Mouse (Mus musculus): ENCODE measurements around the gene Rab6b. TPM values are rescaled to one million over a fixed set of nuclear protein-coding genes. Genes with fewer than 3 reads are reported as not detected.

The Rab6b gene
- polyA plus RNA-seq, 1 experiment from 2014 or later = 5.5 TPM

DNA sequence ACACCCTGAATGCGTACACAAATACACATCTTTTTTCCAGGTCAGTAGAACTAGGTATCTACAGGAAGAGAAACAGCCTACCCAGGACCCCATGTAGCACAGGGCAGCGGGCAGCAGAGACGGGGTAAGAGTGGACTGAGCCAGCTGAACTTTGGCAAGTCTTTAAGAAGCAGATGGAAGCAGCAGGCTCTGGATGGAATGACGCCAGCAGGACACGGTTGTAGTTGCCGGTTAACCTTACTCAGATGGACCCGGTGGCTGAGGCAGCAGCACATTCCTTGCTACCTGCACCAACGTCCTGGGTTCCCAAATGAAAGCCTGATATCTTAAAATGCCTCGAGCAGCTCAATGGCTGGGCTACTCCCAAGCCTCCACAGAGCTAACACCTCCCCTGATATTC, 75.2 kb downstream of the Rab6b start:
- WGBS = 57% methylated on average over 9 of the region's 9 CpGs
- no peak overlapping the region for H3K4me2 ChIP-seq (ENCODE audit: low read depth, low read length)
- H3K27ac ChIP-seq (ENCODE audit: low read length) = no peak overlapping the region
- no peaks in the 10 kb centered on the region for H3K9me3 ChIP-seq (replicated peaks; ENCODE audit: control insufficient read depth, low read length)
- H3K27me3 ChIP-seq (ENCODE audit: control insufficient read depth, insufficient read depth, low read length) = no peaks in the 10 kb centered on the region
- no peak for ATAC-seq (ENCODE audit: insufficient read depth, low FRiP score)
- H3K4me1 ChIP-seq (ENCODE audit: control insufficient read depth, insufficient read depth, low read length) = no peaks in the 10 kb centered on the region
- peaks cover 10% of the 10 kb centered on the region for H3K36me3 ChIP-seq (ENCODE audit: control insufficient read depth, insufficient read depth, low read length)
- H3K4me3 ChIP-seq (replicated peaks; ENCODE audit: low read length) = no peak overlapping the region
- no peak overlapping the region for H3K9ac ChIP-seq (ENCODE audit: low read length)

DNA sequence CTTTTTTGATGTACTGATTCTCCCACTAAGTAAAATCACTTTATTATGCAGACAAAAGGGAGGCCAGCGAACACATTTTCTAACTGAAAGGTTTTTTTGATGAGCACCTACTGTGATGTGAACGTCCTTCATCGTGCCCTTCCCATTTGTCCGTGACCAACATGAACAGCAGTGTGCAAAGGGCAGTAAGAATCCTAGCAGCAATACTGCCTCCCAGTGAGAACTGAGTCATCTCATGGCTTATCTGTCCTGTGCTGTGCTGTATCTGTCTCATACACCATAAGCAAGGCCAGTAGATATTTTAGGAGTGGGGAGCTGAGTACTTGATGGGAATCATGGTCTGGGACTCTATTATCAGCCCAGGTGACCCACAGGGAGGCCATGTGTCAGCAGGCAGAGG, 76.8 kb downstream of the Rab6b start:
- WGBS = 92% methylated on average over 4 of the region's 4 CpGs
- Histone ChIP-seq H3K36me3 (ENCODE audit: control insufficient read depth, insufficient read depth, low read length) (peaks cover 19% of the 10 kb centered on the region), H3K9me3 (replicated peaks; ENCODE audit: control insufficient read depth, low read length) (no peaks in the 10 kb centered on the region), H3K9ac (ENCODE audit: low read length) (no peak overlapping the region), H3K27ac (ENCODE audit: low read length) (no peak overlapping the region), H3K4me3 (replicated peaks; ENCODE audit: low read length) (no peak overlapping the region), H3K27me3 (ENCODE audit: control insufficient read depth, insufficient read depth, low read length) (no peaks in the 10 kb centered on the region), H3K4me2 (ENCODE audit: low read depth, low read length) (no peak overlapping the region), H3K4me1 (ENCODE audit: control insufficient read depth, insufficient read depth, low read length) (no peaks in the 10 kb centered on the region)
- no peak for ATAC-seq (ENCODE audit: insufficient read depth, low FRiP score)

DNA sequence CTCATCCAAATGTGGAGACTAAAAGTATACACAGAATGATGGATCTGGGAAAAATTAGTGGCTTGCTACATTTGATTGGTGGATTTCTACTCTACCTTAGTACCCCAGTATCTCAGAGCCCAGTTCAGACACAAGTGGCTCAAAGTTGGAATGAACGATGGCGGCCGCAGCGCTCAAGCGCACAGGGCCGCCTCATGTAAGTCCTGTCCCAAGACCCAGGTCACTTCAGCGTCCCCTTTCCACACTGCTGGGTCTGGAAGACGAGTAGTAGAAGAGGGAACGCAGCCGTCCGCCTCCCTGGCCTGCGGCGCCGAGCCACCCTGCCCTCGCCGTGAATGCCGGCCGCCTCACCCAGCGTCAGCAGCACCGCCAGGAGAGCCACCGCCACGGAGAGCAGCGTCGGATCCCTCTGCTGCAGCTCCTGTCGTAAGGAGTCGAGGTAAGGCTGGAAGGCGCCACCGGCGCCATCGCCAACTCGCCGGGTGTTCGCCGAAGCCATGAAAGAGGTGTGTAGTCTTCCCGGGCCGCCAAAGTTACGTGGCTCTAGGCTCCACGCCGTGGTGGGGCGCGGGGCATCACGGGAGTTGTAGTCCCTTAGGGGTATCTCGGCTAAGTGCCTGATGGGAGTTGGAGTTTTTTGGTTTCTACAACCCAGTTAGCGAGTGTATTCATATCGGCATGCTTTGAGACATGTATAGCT, 90.1 kb downstream of the Rab6b start, which contains the start of gene Srprb:
Gene Srprb (minus strand): TSS at position 577 of the 700 bp plus-strand sequence.
- peak; percentile 98 for ATAC-seq (ENCODE audit: insufficient read depth, low FRiP score)
- Histone ChIP-seq H3K9me3 (replicated peaks; ENCODE audit: control insufficient read depth, low read length) (no peaks in the 10 kb centered on the region), H3K27me3 (ENCODE audit: control insufficient read depth, insufficient read depth, low read length) (no peaks in the 10 kb centered on the region), H3K4me1 (ENCODE audit: control insufficient read depth, insufficient read depth, low read length) (no peaks in the 10 kb centered on the region; the same call in 1 of the 2 replicates), H3K9ac (ENCODE audit: low read length) (peak within 1 kb of the TSS; percentile 83), H3K36me3 (ENCODE audit: control insufficient read depth, insufficient read depth, low read length) (peaks cover 10% of the 10 kb centered on the region), H3K4me2 (ENCODE audit: low read depth, low read length) (peak within 1 kb of the TSS; percentile 78), H3K27ac (ENCODE audit: low read length) (peak within 1 kb of the TSS; percentile 70), H3K4me3 (replicated peaks; ENCODE audit: low read length) (peak within 1 kb of the TSS; percentile 89)
- under 1% methylated on average over 45 of the region's 45 CpGs for WGBS

DNA sequence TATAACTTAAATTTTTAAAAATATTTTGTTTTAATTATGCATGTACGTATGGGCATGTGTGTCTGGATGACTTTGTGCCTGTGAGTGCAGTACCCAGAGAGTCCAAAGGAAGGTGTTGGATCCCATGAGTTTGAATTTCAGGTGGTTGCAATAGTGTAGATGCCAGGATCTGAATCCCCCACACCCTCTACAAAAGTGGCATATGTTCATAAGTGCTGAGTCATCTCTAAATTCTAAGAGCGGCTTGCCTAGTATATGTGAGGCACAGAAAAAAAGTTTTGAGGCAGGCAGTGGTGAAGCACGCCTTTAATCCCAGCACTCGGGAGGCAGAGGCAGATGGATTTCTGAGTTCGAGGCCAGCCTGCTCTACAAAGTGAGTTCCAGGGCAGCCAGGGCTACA, 94.2 kb downstream of the Rab6b start:
- Histone ChIP-seq H3K4me1 (ENCODE audit: control insufficient read depth, insufficient read depth, low read length) (no peaks in the 10 kb centered on the region; the same call in 1 of the 2 replicates), H3K9me3 (replicated peaks; ENCODE audit: control insufficient read depth, low read length) (no peaks in the 10 kb centered on the region), H3K4me2 (ENCODE audit: low read depth, low read length) (no peak overlapping the region), H3K27ac (ENCODE audit: low read length) (no peak overlapping the region), H3K27me3 (ENCODE audit: control insufficient read depth, insufficient read depth, low read length) (no peaks in the 10 kb centered on the region), H3K36me3 (ENCODE audit: control insufficient read depth, insufficient read depth, low read length) (no peaks in the 10 kb centered on the region), H3K9ac (ENCODE audit: low read length) (no peak overlapping the region), H3K4me3 (replicated peaks; ENCODE audit: low read length) (no peak overlapping the region)
- ATAC-seq (ENCODE audit: insufficient read depth, low FRiP score) = no peak
- WGBS = 88% methylated on average over 5 of the region's 5 CpGs

DNA sequence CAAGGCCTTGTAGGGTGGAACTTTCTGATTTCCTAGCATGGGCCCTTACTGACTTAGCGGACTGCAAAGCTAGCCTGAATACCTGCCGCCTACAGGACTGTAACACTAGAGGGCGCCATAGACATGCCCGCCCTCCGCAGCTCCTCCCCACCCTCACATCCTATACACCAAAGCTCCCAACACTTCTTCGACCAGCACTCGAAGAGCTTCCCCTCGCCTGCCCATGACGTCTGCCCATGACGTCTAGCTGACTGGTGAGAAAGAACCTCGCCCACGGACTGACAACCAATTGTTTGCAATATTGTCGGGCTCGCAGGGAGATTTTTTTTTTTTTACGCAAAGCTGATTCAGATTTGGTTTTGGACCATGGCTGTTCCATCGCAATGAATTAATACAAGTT, 96.3 kb downstream of the Rab6b start:
- no peaks in the 10 kb centered on the region for H3K9me3 ChIP-seq (replicated peaks; ENCODE audit: control insufficient read depth, low read length)
- ATAC-seq (ENCODE audit: insufficient read depth, low FRiP score) = peak; percentile 85
- 8% methylated on average over 16 of the region's 16 CpGs for WGBS
- no peaks in the 10 kb centered on the region for H3K36me3 ChIP-seq (ENCODE audit: control insufficient read depth, insufficient read depth, low read length)
- no peak overlapping the region for H3K27ac ChIP-seq (ENCODE audit: low read length)
- H3K4me2 ChIP-seq (ENCODE audit: low read depth, low read length) = peak overlapping the region; percentile 64
- H3K4me1 ChIP-seq (ENCODE audit: control insufficient read depth, insufficient read depth, low read length) = no peaks in the 10 kb centered on the region
- H3K9ac ChIP-seq (ENCODE audit: low read length) = peak overlapping the region; percentile 39; the same call in 1 of the 2 replicates
- no peaks in the 10 kb centered on the region for H3K27me3 ChIP-seq (ENCODE audit: control insufficient read depth, insufficient read depth, low read length)
- H3K4me3 ChIP-seq (replicated peaks; ENCODE audit: low read length) = peak overlapping the region; percentile 31

DNA sequence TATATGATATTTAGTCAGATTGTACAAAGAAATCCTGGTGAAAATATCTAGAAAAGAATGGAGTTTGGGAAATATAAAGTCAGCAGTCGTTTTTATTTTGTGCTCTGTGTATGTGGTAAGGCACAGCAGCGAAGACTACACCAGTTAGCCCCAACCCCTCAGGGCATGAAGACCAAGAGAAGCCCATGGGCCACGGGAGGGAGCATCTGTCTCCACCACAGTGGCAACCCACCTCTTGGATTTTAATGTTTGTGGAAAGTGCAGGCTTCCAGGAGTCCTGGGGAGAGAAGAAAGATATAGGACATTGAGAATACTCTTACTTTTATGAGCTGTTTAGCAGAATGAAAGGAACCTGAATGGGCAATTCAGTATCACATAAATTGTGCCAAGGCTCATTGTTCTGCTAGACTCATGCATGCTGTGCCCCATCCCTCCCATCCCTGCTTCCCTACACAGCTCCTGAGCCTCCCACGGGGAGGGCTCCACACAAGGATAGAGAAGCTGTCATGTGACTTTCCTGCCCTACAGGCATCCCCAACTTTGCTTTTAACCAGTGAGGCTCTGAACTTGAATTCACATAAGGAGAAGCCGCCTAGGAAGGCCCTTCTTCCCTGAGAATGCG, 97.3 kb downstream of the Rab6b start:
- no peak overlapping the region for H3K27ac ChIP-seq (ENCODE audit: low read length)
- no peak for ATAC-seq (ENCODE audit: insufficient read depth, low FRiP score)
- H3K27me3 ChIP-seq (ENCODE audit: control insufficient read depth, insufficient read depth, low read length) = no peaks in the 10 kb centered on the region
- no peak overlapping the region for H3K4me2 ChIP-seq (ENCODE audit: low read depth, low read length)
- H3K4me3 ChIP-seq (replicated peaks; ENCODE audit: low read length) = no peak overlapping the region
- H3K9me3 ChIP-seq (replicated peaks; ENCODE audit: control insufficient read depth, low read length) = no peaks in the 10 kb centered on the region
- no peak overlapping the region for H3K9ac ChIP-seq (ENCODE audit: low read length)
- 63% methylated on average over 6 of the region's 6 CpGs for WGBS
- H3K36me3 ChIP-seq (ENCODE audit: control insufficient read depth, insufficient read depth, low read length) = no peaks in the 10 kb centered on the region
- no peaks in the 10 kb centered on the region for H3K4me1 ChIP-seq (ENCODE audit: control insufficient read depth, insufficient read depth, low read length)

DNA sequence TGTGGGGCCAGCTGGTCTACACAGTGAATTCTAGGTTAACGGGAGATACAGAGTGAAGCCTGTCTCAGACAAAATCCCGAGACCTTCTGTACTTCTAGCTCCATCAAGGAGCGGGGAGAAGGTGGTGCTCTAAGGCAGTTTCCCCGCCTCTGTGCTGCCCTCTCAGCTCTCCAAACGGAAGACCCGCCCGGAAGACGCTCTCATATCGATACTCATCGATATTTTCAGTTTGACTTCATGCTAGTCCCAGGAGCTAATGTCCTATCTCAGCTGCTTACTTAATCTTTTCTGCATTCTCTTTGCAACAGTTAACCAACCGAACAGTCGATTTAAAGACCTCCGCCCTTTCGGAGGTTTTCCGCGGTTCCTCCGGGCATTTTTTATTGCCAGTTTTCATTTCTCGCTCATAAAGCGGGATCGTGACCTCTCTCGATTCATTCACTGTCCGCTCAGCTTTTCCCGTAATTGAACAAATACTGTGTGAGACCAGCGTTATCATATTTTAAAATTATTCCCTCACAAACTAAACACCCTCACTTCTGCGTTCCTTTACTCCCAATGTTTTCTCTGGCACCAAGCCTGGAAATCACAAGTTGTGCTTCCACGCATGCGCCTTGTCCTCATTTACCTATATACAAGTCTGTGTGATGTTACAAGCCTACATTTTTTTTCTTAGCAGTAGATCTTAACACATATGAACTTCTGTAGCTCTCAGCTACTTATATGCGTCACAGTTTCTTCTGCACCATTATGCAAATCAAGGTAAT, 101.2 kb downstream of the Rab6b start:
- no peak for ATAC-seq (ENCODE audit: insufficient read depth, low FRiP score)
- H3K9me3 ChIP-seq (replicated peaks; ENCODE audit: control insufficient read depth, low read length) = no peaks in the 10 kb centered on the region
- H3K4me3 ChIP-seq (replicated peaks; ENCODE audit: low read length) = peak overlapping the region; percentile 16
- 70% methylated on average over 28 of the region's 28 CpGs for WGBS
- H3K27me3 ChIP-seq (ENCODE audit: control insufficient read depth, insufficient read depth, low read length) = no peaks in the 10 kb centered on the region
- H3K27ac ChIP-seq (ENCODE audit: low read length) = no peak overlapping the region
- H3K4me1 ChIP-seq (ENCODE audit: control insufficient read depth, insufficient read depth, low read length) = no peaks in the 10 kb centered on the region
- no peak overlapping the region; the same call in 1 of the 2 replicates for H3K9ac ChIP-seq (ENCODE audit: low read length)
- H3K36me3 ChIP-seq (ENCODE audit: control insufficient read depth, insufficient read depth, low read length) = no peaks in the 10 kb centered on the region
- H3K4me2 ChIP-seq (ENCODE audit: low read depth, low read length) = peak overlapping the region; percentile 10; the same call in 1 of the 2 replicates

DNA sequence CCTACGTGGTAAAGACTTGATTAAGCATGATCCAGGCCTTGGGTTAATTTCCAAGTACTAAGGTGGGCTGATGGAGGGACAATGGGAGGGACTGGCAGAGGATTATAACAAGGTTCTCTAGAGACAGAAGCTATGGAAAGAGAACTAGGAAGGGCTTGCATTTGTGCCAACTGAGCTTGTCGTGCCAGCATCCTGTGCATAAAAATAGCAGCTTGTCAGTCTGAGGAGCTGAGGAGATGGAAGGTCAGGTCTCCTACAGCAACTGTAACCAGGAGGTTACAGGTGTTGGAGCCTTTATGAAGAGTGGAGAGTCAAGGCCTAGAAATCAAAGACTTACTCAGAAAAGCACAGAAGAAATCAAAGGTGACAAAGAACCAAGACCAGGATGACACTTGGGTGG, 102.0 kb downstream of the Rab6b start:
- no peak overlapping the region for H3K4me2 ChIP-seq (ENCODE audit: low read depth, low read length)
- H3K27ac ChIP-seq (ENCODE audit: low read length) = no peak overlapping the region
- no peak for ATAC-seq (ENCODE audit: insufficient read depth, low FRiP score)
- 66% methylated on average over 2 of the region's 2 CpGs for WGBS
- no peaks in the 10 kb centered on the region for H3K27me3 ChIP-seq (ENCODE audit: control insufficient read depth, insufficient read depth, low read length)
- H3K4me3 ChIP-seq (replicated peaks; ENCODE audit: low read length) = no peak overlapping the region
- H3K9ac ChIP-seq (ENCODE audit: low read length) = no peak overlapping the region
- no peaks in the 10 kb centered on the region for H3K4me1 ChIP-seq (ENCODE audit: control insufficient read depth, insufficient read depth, low read length)
- H3K36me3 ChIP-seq (ENCODE audit: control insufficient read depth, insufficient read depth, low read length) = no peaks in the 10 kb centered on the region
- no peaks in the 10 kb centered on the region for H3K9me3 ChIP-seq (replicated peaks; ENCODE audit: control insufficient read depth, low read length)

DNA sequence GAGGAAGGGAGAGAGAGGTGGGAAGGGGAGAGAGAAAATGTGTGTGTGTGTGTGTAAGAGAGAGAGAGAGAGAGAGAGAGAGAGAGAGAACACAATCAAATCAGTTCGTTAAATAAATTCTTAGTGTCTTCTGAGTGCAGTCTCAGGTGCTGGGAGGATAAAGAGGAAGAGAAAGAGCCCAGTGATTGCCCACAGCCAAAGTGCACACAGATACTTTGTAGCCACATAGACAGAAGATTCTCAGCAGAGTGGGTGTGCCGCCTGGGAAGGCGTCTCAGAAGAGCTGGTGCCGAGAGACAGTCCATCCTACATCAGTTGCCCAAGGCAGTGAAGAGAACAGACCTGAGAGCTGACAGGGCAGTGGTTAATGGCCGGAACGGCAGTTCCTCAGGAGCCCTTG, 102.7 kb downstream of the Rab6b start:
- H3K27me3 ChIP-seq (ENCODE audit: control insufficient read depth, insufficient read depth, low read length) = no peaks in the 10 kb centered on the region
- H3K27ac ChIP-seq (ENCODE audit: low read length) = no peak overlapping the region
- H3K36me3 ChIP-seq (ENCODE audit: control insufficient read depth, insufficient read depth, low read length) = no peaks in the 10 kb centered on the region
- no peaks in the 10 kb centered on the region for H3K9me3 ChIP-seq (replicated peaks; ENCODE audit: control insufficient read depth, low read length)
- no peak overlapping the region for H3K4me2 ChIP-seq (ENCODE audit: low read depth, low read length)
- WGBS = 80% methylated on average over 6 of the region's 6 CpGs
- H3K4me1 ChIP-seq (ENCODE audit: control insufficient read depth, insufficient read depth, low read length) = no peaks in the 10 kb centered on the region
- H3K4me3 ChIP-seq (replicated peaks; ENCODE audit: low read length) = no peak overlapping the region
- H3K9ac ChIP-seq (ENCODE audit: low read length) = no peak overlapping the region
- ATAC-seq (ENCODE audit: insufficient read depth, low FRiP score) = no peak
